Comparison of ENCODE assay signal across 16 mouse cellular contexts in the genomic region with DNA sequence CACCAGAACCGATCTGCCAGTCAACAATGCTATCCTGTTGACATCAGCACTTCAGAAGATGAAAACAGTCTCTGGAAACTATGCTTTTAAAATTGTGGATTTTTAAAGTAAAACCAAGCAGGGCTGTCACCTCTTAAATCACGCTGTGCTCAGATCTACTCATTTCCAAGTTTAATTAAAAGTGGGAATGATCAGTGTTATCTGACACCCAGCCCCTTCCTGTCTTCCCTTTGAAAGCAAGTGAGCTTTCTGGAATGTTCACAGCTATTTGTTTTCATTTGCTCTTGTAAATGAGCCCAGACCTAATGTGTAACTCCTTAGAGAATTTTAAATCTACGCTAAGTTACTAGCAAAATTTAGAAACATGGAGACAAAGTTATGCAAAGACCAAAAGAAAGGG.
"Had no signal": no experiment of that assay in that cellular context is flagged by ENCODE, and none has a peak within 500 bp of the region (broad histone marks: within the 10 kb centered on the region; RNA-seq: fewer than 3 reads in every experiment).

No protein-coding gene starts in this region.

- H3K4me1 ChIP-seq: neural tube, embryonic 13.5 days; stomach, embryonic 15.5 days had no signal

- H3K27ac ChIP-seq: neural tube, embryonic 13.5 days; neural tube, embryonic 15.5 days; stomach, embryonic 15.5 days; stomach, postnatal 0 days had no signal

- H3K9me3 ChIP-seq: neural tube, embryonic 13.5 days; neural tube, embryonic 15.5 days; stomach, embryonic 15.5 days had no signal

- H3K27me3 ChIP-seq: neural tube, embryonic 13.5 days; neural tube, embryonic 15.5 days; stomach, embryonic 15.5 days had no signal

- H3K36me3 ChIP-seq: neural tube, embryonic 13.5 days; neural tube, embryonic 15.5 days; stomach, embryonic 15.5 days had no signal

- H3K9ac ChIP-seq: neural tube, embryonic 13.5 days; neural tube, embryonic 15.5 days; stomach, embryonic 15.5 days had no signal

- H3K4me2 ChIP-seq: neural tube, embryonic 13.5 days; neural tube, embryonic 15.5 days; stomach, embryonic 15.5 days had no signal

- H3K4me3 ChIP-seq: neural tube, embryonic 13.5 days; neural tube, embryonic 15.5 days; stomach, embryonic 15.5 days had no signal

- DNase-seq: retina, postnatal 1 day; right cerebral cortex, adult 18-20 months; right cerebral cortex, postnatal 14 days; right cerebral cortex, postnatal 25 days; right cerebral cortex, postnatal 4 days; spleen, adult 18-20 months; thymus, adult 18-20 months; thymus, adult 2 months; thymus, postnatal 14 days; thymus, postnatal 25 days; thymus, postnatal 36 days; thymus, postnatal 4 days had no signal
